Mouse (Mus musculus) intestine, embryonic 14.5 days (tissue): ENCODE results near the gene Mllt11. TPM values are rescaled to one million over a fixed set of nuclear protein-coding genes. Genes with fewer than 3 reads are reported as not detected.
A peak's percentile ranks its signal among the peaks of the same experiment; 100 is the strongest.

Experiments used
- ATAC-seq: fragments of 200-750 bp; cut with Nextera tagmentation; replicated peaks from 2 replicates; pipeline ENCODE4 v1.8.0; 2017; ENCODE audit warnings: low read depth, moderate number of reproducible peaks, moderate TSS enrichment, moderate library complexity; ENCODE audit not compliant: low FRiP score, low TSS enrichment
- DNase-seq: peaks from one replicate; pipeline ENCODE4 v3.0.0-alpha.2; 2018; ENCODE audit warnings: low spot score
- H3K27ac ChIP-seq: fragments of 300-500 bp; sonication (generic); 2 replicates; pipeline ENCODE4 v1.5.1; 2014; ENCODE audit warnings: low read depth, mild to moderate bottlenecking, control low read depth
- H3K27me3 ChIP-seq: fragments of 300-500 bp; sonication (generic); replicated peaks from 2 replicates; pipeline ENCODE4 v1.6.1; 2014; ENCODE audit warnings: low read length, control low read depth; ENCODE audit not compliant: control insufficient read depth, insufficient read depth
- H3K36me3 ChIP-seq: fragments of 300-500 bp; sonication (generic); 2 replicates; pipeline ENCODE4 v1.6.1; 2014; ENCODE audit warnings: low read length, control low read depth; ENCODE audit not compliant: control insufficient read depth, insufficient read depth
- H3K4me1 ChIP-seq: fragments of 300-500 bp; sonication (generic); replicated peaks from 2 replicates; pipeline ENCODE4 v1.6.1; 2014; ENCODE audit warnings: low read length, control low read depth, mixed read lengths; ENCODE audit not compliant: control insufficient read depth, insufficient read depth
- H3K4me2 ChIP-seq: fragments of 300-500 bp; sonication (generic); 2 replicates; pipeline ENCODE4 v1.6.1; 2014; ENCODE audit warnings: low read length
- H3K4me3 ChIP-seq: fragments of 300-500 bp; sonication (generic); 2 replicates; pipeline ENCODE4 v1.5.1; 2014; ENCODE audit warnings: low read depth, low read length, control low read depth, mixed read lengths
- H3K9ac ChIP-seq: fragments of 300-500 bp; sonication (generic); 2 replicates; pipeline ENCODE4 v1.6.1; 2014; ENCODE audit warnings: mild to moderate bottlenecking, low read length
- H3K9me3 ChIP-seq: fragments of 300-500 bp; sonication (generic); 2 replicates; pipeline ENCODE4 v1.6.1; 2016; ENCODE audit warnings: low read length, control low read depth; ENCODE audit not compliant: control insufficient read depth
- WGBS: fragments of 180-500 bp; shearing (Covaris S2); extraction: QIAGEN DNeasy Blood & Tissue Kit; methylation state at CpG from one replicate; pipeline ENCODE4 v1.1.7; 2014; 5-methylcytosine and 5-hydroxymethylcytosine counted together
- polyA plus RNA-seq: library from polyadenylated mRNA; unstranded; fragments of >200 nt; fragmentation: Nextera tagmentation; extraction: Ambion mirVana; gene quantifications from 2 replicates; pipeline ENCODE4 v1.2.1, GENCODE M21; 2014

Gene Mllt11
- polyA plus RNA-seq, 1 experiment from 2014 or later = 38.9 TPM

- ATAC-seq (peak; percentile 28), DNase-seq (peak; percentile 80)
- Histone ChIP-seq H3K4me3 (peak overlapping the region; percentile 85), H3K4me2 (peak overlapping the region; percentile 90), H3K27ac (peak overlapping the region; percentile 96), H3K9ac (peak overlapping the region; percentile 77), H3K4me1 (peaks cover 28% of the 10 kb centered on the region), H3K36me3 (peaks cover 43% of the 10 kb centered on the region), H3K27me3 (no peaks in the 10 kb centered on the region), H3K9me3 (no peaks in the 10 kb centered on the region)
- under 1% methylated on average over 43 of the region's 43 CpGs for WGBS
These were observed 2.8 kb downstream of the Mllt11 start for GRCm38 (mm10) chr3:95228894-95229780.

DNA sequence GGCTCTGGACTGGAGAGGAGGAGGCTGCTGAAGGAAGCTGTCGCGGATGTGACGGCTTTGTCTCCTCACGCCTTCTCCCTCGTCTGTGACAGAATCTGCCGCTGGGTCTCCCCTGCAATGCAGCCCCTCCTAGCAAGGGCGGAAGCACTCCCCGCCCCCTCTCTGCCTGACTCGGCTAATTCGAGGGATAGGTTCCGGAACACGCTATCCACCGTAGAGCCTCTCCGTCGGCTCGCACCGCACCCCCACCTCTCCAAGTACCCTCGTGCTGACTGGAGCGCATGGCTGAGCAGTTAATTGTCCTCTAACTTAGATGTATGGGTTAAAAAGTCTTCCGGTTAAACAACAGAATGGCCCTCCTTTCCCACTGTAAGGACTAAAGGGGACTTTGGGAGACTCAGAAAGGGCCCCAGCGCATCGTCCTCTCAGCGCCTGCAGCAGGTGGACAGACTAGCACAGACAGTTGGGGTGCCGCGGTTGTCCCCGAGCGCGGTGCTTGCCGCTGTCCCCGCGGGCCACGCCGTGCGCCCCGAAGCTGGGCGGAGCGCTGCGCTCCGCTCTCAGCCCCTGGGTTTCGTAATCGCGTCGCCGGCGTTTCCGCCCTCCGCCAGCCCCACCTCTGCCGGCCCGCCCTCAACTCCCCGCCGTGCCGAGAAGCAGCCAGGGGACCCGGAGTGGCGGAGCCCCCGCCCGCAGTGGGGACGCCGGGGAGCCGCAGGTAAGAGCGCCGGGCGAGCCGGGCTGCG, 3.6 kb downstream of the Mllt11 start, which contains the start of gene Cdc42se1:
Cdc42se1 (plus strand) TSS at position 585 of the 746 bp plus-strand sequence.
- ATAC-seq = peak; percentile 87
- Histone ChIP-seq H3K9me3 (no peaks in the 10 kb centered on the region), H3K4me2 (peak within 1 kb of the TSS; percentile 90), H3K4me3 (peak within 1 kb of the TSS; percentile 85), H3K27ac (peak within 1 kb of the TSS; percentile 96), H3K27me3 (no peaks in the 10 kb centered on the region), H3K4me1 (peaks cover 28% of the 10 kb centered on the region), H3K9ac (peak within 1 kb of the TSS; percentile 77), H3K36me3 (peaks cover 38% of the 10 kb centered on the region)
- under 1% methylated on average over 64 of the region's 64 CpGs for WGBS
- DNase-seq = peak; percentile 92

GRCm38 (mm10) chr3:95227214-95227613, 4.8 kb downstream of the Mllt11 start:
- ATAC-seq (no peak), DNase-seq (no peak)
- peaks cover 37% of the 10 kb centered on the region for H3K36me3 ChIP-seq
- peak overlapping the region; percentile 77 for H3K9ac ChIP-seq
- H3K4me3 ChIP-seq = peak overlapping the region; percentile 85
- peaks cover 28% of the 10 kb centered on the region for H3K4me1 ChIP-seq
- WGBS = 13% methylated on average over 1 of the region's 1 CpGs
- H3K27me3 ChIP-seq = no peaks in the 10 kb centered on the region
- no peak overlapping the region; the same call in 1 of the 2 replicates for H3K27ac ChIP-seq
- H3K4me2 ChIP-seq = peak overlapping the region; percentile 90
- no peaks in the 10 kb centered on the region for H3K9me3 ChIP-seq

GRCm38 (mm10) chr3:95224295-95224694, 7.7 kb downstream of the Mllt11 start:
- no peak overlapping the region for H3K4me3 ChIP-seq
- H3K9me3 ChIP-seq = no peaks in the 10 kb centered on the region
- DNase-seq (peak; percentile 70), ATAC-seq (no peak)
- H3K36me3 ChIP-seq = peaks cover 45% of the 10 kb centered on the region
- no peak overlapping the region for H3K27ac ChIP-seq
- no peak overlapping the region for H3K9ac ChIP-seq
- WGBS = 35% methylated on average over 6 of the region's 6 CpGs
- H3K4me1 ChIP-seq = peaks cover 8% of the 10 kb centered on the region; the same call in 1 of the 2 replicates
- H3K4me2 ChIP-seq = no peak overlapping the region
- H3K27me3 ChIP-seq = no peaks in the 10 kb centered on the region

GRCm38 (mm10) chr3:95223041-95223440, 8.9 kb downstream of the Mllt11 start:
- Histone ChIP-seq H3K4me1 (peaks cover 8% of the 10 kb centered on the region; the same call in 1 of the 2 replicates), H3K36me3 (peaks cover 49% of the 10 kb centered on the region), H3K4me3 (no peak overlapping the region), H3K4me2 (no peak overlapping the region), H3K27ac (no peak overlapping the region), H3K27me3 (no peaks in the 10 kb centered on the region), H3K9me3 (no peaks in the 10 kb centered on the region), H3K9ac (no peak overlapping the region)
- no peak for ATAC-seq
- DNase-seq = no peak
- 89% methylated on average over 2 of the region's 2 CpGs for WGBS

GRCm38 (mm10) chr3:95218466-95219137, 13.4 kb downstream of the Mllt11 start:
- DNase-seq (no peak), ATAC-seq (no peak)
- WGBS = 79% methylated on average over 6 of the region's 6 CpGs

GRCm38 (mm10) chr3:95217255-95218134, 14.5 kb downstream of the Mllt11 start, which contains the start of gene Gabpb2:
Gabpb2 (minus strand) TSS chr3:95217916.
- no peaks in the 10 kb centered on the region; the same call in 1 of the 2 replicates for H3K4me1 ChIP-seq
- ATAC-seq = peak; percentile 90
- H3K4me2 ChIP-seq = peak within 1 kb of the TSS; percentile 53
- no peaks in the 10 kb centered on the region for H3K27me3 ChIP-seq
- H3K4me3 ChIP-seq = peak within 1 kb of the TSS; percentile 81
- peak within 1 kb of the TSS; percentile 94 for H3K9ac ChIP-seq
- H3K9me3 ChIP-seq = no peaks in the 10 kb centered on the region
- WGBS = under 1% methylated on average over 56 of the region's 56 CpGs
- peak; percentile 98 for DNase-seq
- H3K36me3 ChIP-seq = peaks cover 37% of the 10 kb centered on the region
- H3K27ac ChIP-seq = peak within 1 kb of the TSS; percentile 100

More at GRCm38 (mm10) chr3:95218466-95219137, 13.4 kb downstream of the Mllt11 start:
- Histone ChIP-seq H3K4me1 (no peaks in the 10 kb centered on the region; the same call in 1 of the 2 replicates), H3K9me3 (no peaks in the 10 kb centered on the region), H3K36me3 (peaks cover 48% of the 10 kb centered on the region), H3K27me3 (no peaks in the 10 kb centered on the region), H3K9ac (peak overlapping the region; percentile 94), H3K4me2 (peak overlapping the region; percentile 53), H3K27ac (peak overlapping the region; percentile 100), H3K4me3 (peak overlapping the region; percentile 81)
